Mouse (Mus musculus): Measurements from ENCODE around the gene Fgf22.

GRCm38 (mm10) chr10:79732500-79732899, 22.4 kb upstream of the Fgf22 start:
- TF ChIP-seq FLI1 (IDR thresholded peaks at IDR 0.05; ENCODE audit: low read length): no peak
- TF ChIP-seq GATA1 (IDR thresholded peaks at IDR 0.05; ENCODE audit: borderline replicate concordance, low read length): no peak

Measured in megakaryocyte, embryonic 14.5 days (primary cell).